Mouse (Mus musculus): ENCODE data around the gene Rab34.

Gene Rab34

DNA sequence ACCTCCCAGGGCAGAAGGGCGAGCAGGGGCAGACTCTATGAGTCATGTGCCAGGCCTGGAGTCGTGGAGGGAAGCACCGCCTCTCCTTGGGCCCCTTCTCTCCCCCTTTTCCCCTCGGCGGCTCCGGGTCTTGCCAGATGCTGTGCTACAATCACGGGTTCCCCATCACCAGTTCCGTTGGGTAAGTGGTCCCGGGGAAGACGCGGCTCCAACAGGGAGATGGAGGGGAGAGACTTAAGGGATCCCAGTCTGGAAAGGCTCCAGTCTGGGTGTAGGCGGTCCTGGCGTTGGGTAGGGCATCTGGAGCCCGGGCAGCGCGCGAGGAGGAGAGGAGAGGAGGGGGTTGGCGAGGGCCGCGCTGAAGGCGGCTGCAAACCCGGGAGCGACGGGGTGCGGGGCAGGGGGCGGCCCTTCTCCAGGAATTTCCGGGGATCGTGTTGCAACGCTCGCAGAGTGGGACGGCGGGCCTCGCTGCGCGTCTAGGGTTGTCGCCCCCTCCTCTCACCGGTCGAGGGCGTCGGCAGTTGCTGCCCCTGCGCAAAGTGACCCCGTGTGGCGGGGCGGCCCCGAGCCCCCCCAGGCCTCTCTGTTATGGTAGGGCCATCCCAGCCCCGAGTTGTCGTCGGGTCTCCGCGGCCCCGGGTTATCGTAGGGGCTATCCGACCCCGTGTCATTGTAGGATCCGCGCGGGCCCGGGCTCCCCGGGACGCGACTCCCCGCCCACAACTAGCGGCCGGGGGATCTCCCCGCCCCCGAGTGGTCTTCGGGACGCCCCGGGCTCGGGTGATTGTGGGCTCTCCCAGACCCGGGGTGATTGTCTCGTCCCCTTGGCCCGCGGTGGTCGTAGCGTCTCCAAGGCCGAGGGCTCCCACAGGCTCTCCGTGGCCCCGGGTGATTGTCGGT lies at the start of gene Rab34:
TSS of gene Rab34 (plus strand) at position 100 of the 903 bp plus-strand sequence.
- in situ Hi-C loops (cut with MboI; ENCODE audit: unreplicated experiment in 2 of 2), result no loop called here

GRCm38 (mm10) chr11:78140665-78141064 lies 47.6 kb upstream of the Rab34 start:
- in situ Hi-C loops (cut with MboI; ENCODE audit: unreplicated experiment in 2 of 2), result no loop called here

DNA sequence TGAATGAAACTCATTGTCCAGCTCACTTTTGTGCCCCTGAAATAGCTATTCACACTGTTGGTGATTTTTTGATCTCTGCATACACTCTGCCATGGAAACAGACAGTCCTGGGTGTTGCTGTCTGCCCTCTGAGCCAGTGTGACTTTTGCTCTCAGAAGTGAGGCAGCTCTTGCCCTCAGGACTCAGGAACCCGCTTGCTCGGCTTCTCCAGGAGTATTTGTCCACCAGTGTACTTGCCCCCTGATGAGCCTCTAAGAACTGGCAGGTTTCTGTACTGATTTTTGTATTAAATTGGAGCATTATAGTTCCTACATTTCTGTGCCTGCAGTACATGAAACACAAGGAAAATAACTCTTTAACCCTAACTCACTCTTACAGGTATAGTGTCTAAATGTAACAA lies 44.7 kb upstream of the Rab34 start:
- in situ Hi-C loops (cut with MboI; ENCODE audit: unreplicated experiment in 2 of 2), result no loop called here

DNA sequence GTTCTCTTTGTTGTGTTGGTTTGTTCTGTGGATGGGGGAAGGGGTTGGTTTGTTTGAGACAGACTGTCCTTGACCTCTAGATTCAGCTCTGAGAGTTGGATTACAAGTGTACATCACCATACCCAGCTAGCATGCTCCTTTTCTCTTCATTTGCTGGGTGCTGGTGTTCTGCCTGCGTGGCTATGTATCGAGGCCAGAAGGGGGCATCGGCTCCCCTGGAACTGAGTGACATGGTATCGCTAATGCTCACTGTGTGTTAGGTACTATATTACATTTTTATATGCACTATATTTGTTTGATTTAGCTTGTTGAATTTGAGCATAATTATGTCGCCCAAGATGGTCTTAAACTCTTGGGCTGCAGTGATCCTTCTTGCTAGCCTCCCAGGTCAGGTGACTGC lies 42.1 kb upstream of the Rab34 start:
- in situ Hi-C loops (cut with MboI; ENCODE audit: unreplicated experiment in 2 of 2), result loop anchor here in 1 of 2 experiments (5.0 kb wide), 1 partner anchor 84 kb away; no protein-coding TSS in a partner anchor

DNA sequence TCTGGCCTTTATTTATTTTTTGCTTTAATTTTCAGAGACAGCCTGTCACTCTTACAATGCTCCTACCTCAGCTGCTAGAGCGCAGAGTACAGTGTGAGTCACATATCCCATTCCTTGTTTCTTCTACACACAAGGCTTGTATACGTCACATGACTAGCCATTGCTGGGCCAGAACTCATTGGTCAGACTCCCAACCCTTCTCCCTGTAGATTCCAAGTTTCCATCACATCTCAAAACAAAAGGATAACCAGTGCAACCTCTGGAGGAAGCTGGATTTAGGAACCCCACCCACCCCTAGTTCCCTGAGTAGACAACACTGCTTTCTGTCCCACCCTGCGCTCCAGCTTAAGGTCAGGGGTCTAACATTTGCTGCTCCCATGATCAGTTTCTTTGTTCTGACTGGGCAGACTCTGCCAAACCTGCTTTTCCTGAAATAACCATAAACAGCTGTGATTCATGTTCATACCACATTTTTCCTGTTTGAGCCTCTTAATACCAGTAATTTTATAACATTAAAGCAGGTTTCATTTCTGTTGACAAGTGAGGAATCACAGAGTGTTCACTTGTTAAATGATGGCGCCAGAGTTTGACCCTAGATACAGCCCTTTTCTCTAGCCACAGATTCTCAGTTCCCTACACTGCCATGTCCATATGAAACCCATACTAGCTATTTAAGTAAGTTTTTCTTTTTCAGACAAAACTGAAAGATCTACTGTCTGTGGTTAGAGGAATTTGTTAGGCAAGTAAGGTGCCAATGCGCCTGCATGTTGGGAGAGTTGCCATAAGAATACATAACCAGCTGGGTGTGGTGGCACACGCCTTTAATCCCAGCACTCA lies 41.3 kb upstream of the Rab34 start:
- in situ Hi-C loops (cut with MboI; ENCODE audit: unreplicated experiment in 2 of 2), result loop anchor here in 1 of 2 experiments (5.0 kb wide), 1 partner anchor 85 kb away; no protein-coding TSS in a partner anchor

DNA sequence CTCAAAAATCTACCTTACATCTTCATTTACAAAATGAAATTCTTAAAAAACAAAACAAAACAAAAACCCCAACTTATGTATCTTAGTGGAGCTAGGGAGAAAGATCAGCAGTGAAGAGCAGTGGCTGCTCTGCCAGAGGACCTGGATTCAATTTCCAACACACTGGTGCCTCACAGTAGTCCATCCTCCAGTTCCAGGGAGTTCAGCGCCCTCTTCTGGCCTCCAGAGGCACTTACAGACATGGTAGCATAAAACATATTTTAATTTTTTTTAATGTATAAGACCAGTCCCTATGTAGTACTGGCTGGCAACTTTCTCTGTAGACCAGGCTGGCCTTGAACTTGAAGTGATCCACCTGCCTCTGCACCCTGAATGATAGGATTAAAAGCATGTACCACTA lies 37.1 kb upstream of the Rab34 start:
- in situ Hi-C loops (cut with MboI; ENCODE audit: unreplicated experiment in 2 of 2), result loop anchor here in 1 of 2 experiments (5.0 kb wide), 1 partner anchor 94 kb away; no protein-coding TSS in a partner anchor

GRCm38 (mm10) chr11:78152299-78153231 lies 35.7 kb upstream of the Rab34 start:
- in situ Hi-C loops (cut with MboI; ENCODE audit: unreplicated experiment in 2 of 2), result loop anchor here in 1 of 2 experiments (5.0 kb wide), 1 partner anchor 95 kb away; no protein-coding TSS in a partner anchor

DNA sequence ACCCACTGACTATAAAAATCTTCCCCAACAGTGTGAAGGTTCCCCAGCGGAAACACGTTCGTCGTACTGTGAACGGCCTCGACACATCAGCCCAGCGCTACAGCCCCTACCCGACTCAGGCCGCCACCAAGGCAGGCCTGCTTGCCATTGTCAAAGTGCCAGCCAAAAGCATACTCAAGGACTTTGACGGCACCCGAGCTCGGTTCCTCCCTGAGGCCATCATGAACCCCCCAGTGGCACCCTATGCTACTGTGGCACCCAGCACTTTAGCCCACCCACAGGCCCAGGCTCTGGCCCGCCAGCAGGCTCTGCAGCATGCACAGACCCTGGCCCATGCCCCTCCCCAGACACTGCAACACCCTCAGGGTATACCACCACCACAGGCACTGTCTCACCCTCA lies 34.5 kb upstream of the Rab34 start:
- in situ Hi-C loops (cut with MboI; ENCODE audit: unreplicated experiment in 2 of 2), result loop anchor here in 1 of 2 experiments (5.0 kb wide), 1 partner anchor 96 kb away; no protein-coding TSS in a partner anchor

DNA sequence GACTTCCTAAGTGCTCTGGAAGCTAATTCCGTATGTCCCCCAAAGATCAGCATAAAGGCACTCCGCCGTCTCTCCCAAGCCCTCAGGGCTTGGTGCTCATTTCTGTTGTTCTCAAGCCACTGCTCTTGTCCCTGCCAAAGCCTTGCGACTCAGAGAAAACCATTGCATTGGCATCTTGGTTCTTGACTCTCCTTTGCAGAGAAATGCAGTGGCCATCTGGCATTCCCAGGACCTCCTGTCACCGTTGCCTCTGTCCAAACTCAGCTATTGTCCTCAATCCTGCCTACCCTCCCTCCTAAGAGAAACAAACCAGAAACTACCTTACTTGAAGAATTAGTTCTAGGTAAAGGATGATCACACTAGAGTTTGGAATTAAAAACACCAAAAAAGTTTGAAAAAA lies 32.6 kb upstream of the Rab34 start:
- in situ Hi-C loops (cut with MboI; ENCODE audit: unreplicated experiment in 2 of 2), result no loop called here

- in situ Hi-C loops (cut with MboI; ENCODE audit: unreplicated experiment in 2 of 2), result no loop called here
Measured at GRCm38 (mm10) chr11:78156156-78156699, 32.0 kb upstream of the Rab34 start.

GRCm38 (mm10) chr11:78159096-78159495 lies 29.1 kb upstream of the Rab34 start:
- in situ Hi-C loops (cut with MboI; ENCODE audit: unreplicated experiment in 2 of 2), result no loop called here

- in situ Hi-C loops (cut with MboI; ENCODE audit: unreplicated experiment in 2 of 2), result no loop called here
Measured at GRCm38 (mm10) chr11:78159557-78159956, 28.7 kb upstream of the Rab34 start.

DNA sequence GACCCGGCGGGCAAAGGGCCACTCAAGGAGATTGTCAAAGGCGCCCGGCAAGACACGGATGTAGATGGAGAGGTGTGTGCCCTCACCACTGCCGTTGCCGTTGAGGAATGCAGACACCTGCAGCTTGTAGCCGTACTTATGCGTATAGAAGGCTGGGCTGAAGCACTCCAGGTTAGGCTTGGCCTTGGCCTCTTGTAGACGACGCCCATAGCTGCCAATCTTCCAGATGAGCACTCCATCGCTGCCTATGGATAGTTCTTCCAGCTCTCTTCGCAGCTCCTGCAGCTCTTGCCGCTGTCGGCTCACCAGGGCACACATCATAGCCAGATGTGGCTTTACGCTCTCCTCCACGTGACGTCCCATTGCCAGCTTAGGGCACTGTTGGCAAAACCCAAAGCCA lies 28.1 kb upstream of the Rab34 start:
- in situ Hi-C loops (cut with MboI; ENCODE audit: unreplicated experiment in 2 of 2), result no loop called here

- in situ Hi-C loops (cut with MboI; ENCODE audit: unreplicated experiment in 2 of 2), result no loop called here
Measured at GRCm38 (mm10) chr11:78160675-78161074, 27.6 kb upstream of the Rab34 start.

GRCm38 (mm10) chr11:78161169-78161568 lies 27.1 kb upstream of the Rab34 start:
- in situ Hi-C loops (cut with MboI; ENCODE audit: unreplicated experiment in 2 of 2), result no loop called here

DNA sequence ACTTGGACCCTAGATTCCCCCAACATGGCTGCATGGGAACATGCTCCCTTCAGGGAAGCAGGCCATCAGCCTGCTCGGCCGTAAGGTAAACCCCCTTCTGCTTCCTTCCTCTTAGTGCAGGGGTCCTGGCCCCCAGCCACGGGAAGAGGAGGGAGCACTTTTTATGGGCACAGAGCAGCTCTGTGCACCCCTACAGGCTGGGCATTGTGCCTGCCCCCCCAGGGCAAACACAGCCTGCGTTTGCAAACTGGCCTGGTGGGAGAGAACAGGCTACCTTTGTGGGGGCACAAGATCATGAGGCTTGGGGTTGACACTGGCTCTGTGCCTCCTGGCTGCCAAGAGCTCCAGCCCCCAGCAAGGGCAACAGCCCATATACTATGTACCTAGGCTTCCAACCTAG lies 26.3 kb upstream of the Rab34 start:
- in situ Hi-C loops (cut with MboI; ENCODE audit: unreplicated experiment in 2 of 2), result no loop called here

DNA sequence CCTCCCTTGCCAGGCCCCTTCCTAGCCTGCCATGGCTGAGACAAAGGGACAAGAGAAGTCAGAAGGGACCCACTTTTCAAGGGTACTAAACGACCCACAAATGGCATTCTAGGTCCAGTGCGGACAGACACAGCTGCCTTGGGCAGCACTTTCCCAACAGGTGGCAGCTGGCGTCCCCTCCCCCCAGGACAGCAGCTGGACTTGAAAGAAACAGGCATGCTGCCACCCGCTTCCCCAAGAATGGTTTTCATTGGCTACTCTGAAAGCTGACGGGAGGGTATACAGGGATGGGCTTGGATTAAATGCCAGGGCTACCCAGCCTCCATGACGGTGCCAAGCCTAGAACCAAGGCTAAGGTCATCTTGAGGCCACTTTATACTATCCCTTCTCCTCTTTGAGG lies 25.7 kb upstream of the Rab34 start:
- in situ Hi-C loops (cut with MboI; ENCODE audit: unreplicated experiment in 2 of 2), result no loop called here

GRCm38 (mm10) chr11:78163045-78163444 lies 25.2 kb upstream of the Rab34 start:
- in situ Hi-C loops (cut with MboI; ENCODE audit: unreplicated experiment in 2 of 2), result no loop called here

- in situ Hi-C loops (cut with MboI; ENCODE audit: unreplicated experiment in 2 of 2), result no loop called here
Measured at GRCm38 (mm10) chr11:78163681-78164603, 24.3 kb upstream of the Rab34 start.
